Mouse (Mus musculus) embryonic facial prominence, embryonic 13.5 days (tissue): Measurements from ENCODE around the gene Msh4. TPM values are rescaled to one million over a fixed set of nuclear protein-coding genes. Genes with fewer than 3 reads are reported as not detected.
"Not testable (repeated sequence)": the region's sequence is repeated elsewhere in the genome, so short reads cannot be mapped to it uniquely, and the experiment has no call there.

Source experiments
- ATAC-seq: fragments of 200-750 bp; cut with Nextera tagmentation; 2 replicates; pipeline ENCODE4 v1.8.0; 2017; ENCODE audit warnings: low read depth; ENCODE audit not compliant: insufficient number of reproducible peaks, insufficient read depth, low FRiP score, low TSS enrichment
- H3K27ac ChIP-seq: fragments of 300-500 bp; sonication (generic); 2 replicates; pipeline ENCODE4 v1.5.1; 2015; ENCODE audit warnings: moderate library complexity, mild to moderate bottlenecking, inconsistent platforms
- H3K27me3 ChIP-seq: fragments of 300-500 bp; sonication (generic); 2 replicates; pipeline ENCODE4 v1.6.1; 2015; ENCODE audit warnings: mild to moderate bottlenecking, inconsistent platforms
- H3K36me3 ChIP-seq: fragments of 300-500 bp; sonication (generic); 2 replicates; pipeline ENCODE4 v1.6.1; 2015; ENCODE audit warnings: mild to moderate bottlenecking, inconsistent platforms
- H3K4me1 ChIP-seq: fragments of 300-500 bp; sonication (generic); 2 replicates; pipeline ENCODE4 v1.6.1; 2015; ENCODE audit warnings: inconsistent platforms
- H3K4me2 ChIP-seq: fragments of 300-500 bp; sonication (generic); 2 replicates; pipeline ENCODE4 v1.6.1; 2015; ENCODE audit warnings: moderate library complexity, mild to moderate bottlenecking, inconsistent platforms
- H3K4me3 ChIP-seq: fragments of 300-500 bp; sonication (generic); 2 replicates; pipeline ENCODE4 v1.5.1; 2015; ENCODE audit warnings: mild to moderate bottlenecking, inconsistent platforms
- H3K9ac ChIP-seq: fragments of 300-500 bp; sonication (generic); 2 replicates; pipeline ENCODE4 v1.6.1; 2015; ENCODE audit warnings: mild to moderate bottlenecking, inconsistent platforms
- H3K9me3 ChIP-seq: fragments of 300-500 bp; sonication (generic); 2 replicates; pipeline ENCODE4 v1.6.1; 2016; ENCODE audit warnings: inconsistent platforms
- WGBS: fragments of 180-500 bp; shearing (Covaris S2); methylation state at CpG from one replicate; pipeline ENCODE4 v1.1.7; 2015; ENCODE audit warnings: mixed read lengths; 5-methylcytosine and 5-hydroxymethylcytosine counted together
- polyA plus RNA-seq: library from polyadenylated mRNA; unstranded; fragments of >200 nt; fragmentation: Nextera tagmentation; extraction: Ambion mirVana; gene quantifications from 2 replicates; pipeline ENCODE4 v1.2.1, GENCODE M21; 2015

The Msh4 gene
- polyA plus RNA-seq, 1 experiment from 2014 or later = 0.18 TPM

DNA sequence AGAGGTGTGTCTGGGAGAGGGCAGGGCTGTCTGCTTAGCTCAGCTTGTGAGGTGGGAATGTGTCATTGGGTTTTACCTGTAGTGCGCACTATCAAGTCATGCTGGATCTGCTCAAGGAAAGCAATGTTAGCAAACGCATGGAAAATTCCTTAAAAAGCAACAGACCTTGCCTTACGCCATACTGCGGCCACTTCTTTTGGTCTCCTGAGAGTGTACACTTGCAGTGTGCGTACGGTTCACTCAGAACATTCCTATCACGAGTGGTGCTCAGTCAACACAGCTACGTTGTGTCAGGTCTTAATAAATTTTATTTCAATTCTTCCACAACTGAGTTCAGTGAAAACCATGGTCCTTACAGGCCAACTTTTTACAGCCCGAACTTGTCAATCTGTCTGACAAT lies 61.2 kb downstream of the Msh4 start:
- Histone ChIP-seq H3K4me2 (no peak overlapping the region), H3K9me3 (no peaks in the 10 kb centered on the region), H3K9ac (no peak overlapping the region), H3K27me3 (no peaks in the 10 kb centered on the region), H3K27ac (no peak overlapping the region), H3K36me3 (no peaks in the 10 kb centered on the region), H3K4me1 (peaks cover 4% of the 10 kb centered on the region), H3K4me3 (no peak overlapping the region)
- no peak for ATAC-seq
- WGBS = 94% methylated on average over 9 of the region's 9 CpGs

DNA sequence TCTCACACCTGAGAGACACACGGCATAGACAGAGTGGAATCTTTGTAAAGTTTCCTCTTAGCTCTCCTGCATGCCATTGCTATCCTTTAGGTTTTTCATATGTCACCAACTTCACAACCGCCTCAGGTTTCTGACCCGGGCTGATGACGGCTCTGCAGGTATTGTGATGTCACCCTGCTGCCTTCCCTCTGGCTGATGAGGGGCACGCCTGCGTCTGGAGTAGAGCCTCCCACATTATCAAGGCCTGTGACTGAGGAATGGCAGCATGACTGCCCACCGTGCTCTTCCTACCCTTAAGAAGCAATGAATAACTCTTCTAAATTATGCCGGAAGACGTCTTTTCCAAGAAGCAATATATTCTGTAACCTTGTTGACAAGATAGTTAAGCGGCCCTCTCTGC lies 61.9 kb downstream of the Msh4 start, which contains the start of gene Asb17:
Asb17 (plus strand) TSS at position 180 of the 400 bp plus-strand sequence.
- ATAC-seq = no peak
- 87% methylated on average over 10 of the region's 10 CpGs for WGBS
- H3K27ac ChIP-seq = no peak within 1 kb of the TSS
- H3K27me3 ChIP-seq = no peaks in the 10 kb centered on the region
- no peaks in the 10 kb centered on the region for H3K9me3 ChIP-seq
- no peaks in the 10 kb centered on the region for H3K36me3 ChIP-seq
- H3K4me3 ChIP-seq = no peak within 1 kb of the TSS
- H3K9ac ChIP-seq = no peak within 1 kb of the TSS
- no peak within 1 kb of the TSS for H3K4me2 ChIP-seq
- H3K4me1 ChIP-seq = no peaks in the 10 kb centered on the region

DNA sequence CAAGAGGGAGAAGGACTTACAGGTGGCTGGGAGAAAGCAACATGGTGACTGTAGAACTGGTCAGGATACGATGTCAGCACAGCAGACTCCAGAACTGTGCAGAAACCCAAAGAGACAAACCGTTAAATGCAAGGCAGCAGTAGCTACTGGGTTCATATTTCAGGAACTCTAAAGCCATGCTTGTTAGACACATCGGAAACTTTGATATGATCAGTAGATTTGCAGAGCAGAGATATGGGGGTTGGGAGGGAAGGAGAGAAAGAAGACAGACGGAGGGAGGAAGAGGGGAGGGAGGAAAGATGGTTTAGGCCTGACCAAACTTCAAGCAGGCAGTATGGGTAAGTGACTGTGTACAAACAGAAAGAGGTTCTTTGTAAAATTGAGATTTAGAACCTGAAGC lies 68.3 kb downstream of the Msh4 start:
- H3K4me1 ChIP-seq = peaks cover 7% of the 10 kb centered on the region; the same call in 1 of the 2 replicates
- no peaks in the 10 kb centered on the region for H3K27me3 ChIP-seq
- H3K4me3 ChIP-seq = no peak overlapping the region
- ATAC-seq = no peak
- H3K4me2 ChIP-seq = no peak overlapping the region
- H3K27ac ChIP-seq = no peak overlapping the region
- WGBS = 22% methylated on average over 4 of the region's 4 CpGs
- H3K9ac ChIP-seq = no peak overlapping the region
- no peaks in the 10 kb centered on the region for H3K9me3 ChIP-seq
- no peaks in the 10 kb centered on the region for H3K36me3 ChIP-seq

DNA sequence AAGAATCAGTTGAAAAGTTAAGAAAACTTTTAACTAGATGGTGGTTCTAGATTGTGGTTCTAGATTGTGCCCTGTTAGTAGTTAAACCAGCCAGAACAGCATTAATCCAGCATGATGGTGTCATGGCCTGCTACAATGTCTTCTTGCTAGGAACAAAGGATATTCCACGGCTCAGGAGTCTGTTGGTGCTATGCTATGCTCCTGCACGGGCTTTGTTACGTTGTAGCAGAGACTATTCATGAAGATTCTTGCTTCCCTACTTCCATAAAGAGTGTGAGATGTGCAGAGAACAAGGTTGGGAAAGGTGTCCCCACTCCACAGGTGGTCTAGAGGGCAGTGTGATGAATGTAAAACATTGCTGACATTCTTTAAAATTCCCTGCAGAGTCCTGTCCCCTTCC lies 69.6 kb downstream of the Msh4 start:
- no peak overlapping the region for H3K27ac ChIP-seq
- WGBS = 81% methylated on average over 3 of the region's 3 CpGs
- no peaks in the 10 kb centered on the region for H3K9me3 ChIP-seq
- no peak overlapping the region for H3K9ac ChIP-seq
- no peaks in the 10 kb centered on the region for H3K36me3 ChIP-seq
- no peak for ATAC-seq
- no peak overlapping the region for H3K4me3 ChIP-seq
- H3K4me1 ChIP-seq = peaks cover 7% of the 10 kb centered on the region; the same call in 1 of the 2 replicates
- no peak overlapping the region for H3K4me2 ChIP-seq
- no peaks in the 10 kb centered on the region for H3K27me3 ChIP-seq

DNA sequence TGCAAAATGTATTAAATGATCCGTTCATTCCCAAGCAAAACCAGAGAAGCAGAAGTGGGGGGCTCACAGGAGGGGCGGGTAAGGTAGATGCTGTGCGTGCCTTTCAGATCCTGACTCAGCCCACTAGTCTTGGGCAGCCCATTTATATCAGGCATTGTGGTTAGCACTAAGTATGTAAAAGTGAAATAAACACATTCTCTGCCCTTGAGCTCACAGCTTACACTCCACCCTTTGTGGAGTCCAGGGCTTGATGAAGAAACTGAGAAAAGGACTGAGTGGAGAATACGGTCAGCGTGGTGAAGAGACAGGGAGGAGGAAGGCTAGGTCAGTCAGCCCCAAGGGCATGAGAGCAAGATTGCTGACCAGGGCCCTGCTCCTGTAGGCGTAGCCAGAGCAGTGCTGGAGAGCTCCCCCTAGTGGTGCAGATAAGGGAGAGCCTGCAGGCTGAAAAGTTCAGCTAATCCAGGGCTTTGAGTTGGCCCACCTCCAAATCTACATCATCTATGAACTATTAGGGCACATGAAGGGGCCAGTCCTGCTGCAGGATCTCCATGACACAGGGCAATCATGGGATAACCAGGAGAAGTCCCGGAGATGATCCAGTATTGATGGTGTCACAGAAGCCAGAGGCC lies 70.4 kb downstream of the Msh4 start:
- no peak overlapping the region for H3K4me2 ChIP-seq
- H3K9me3 ChIP-seq = no peaks in the 10 kb centered on the region
- no peak overlapping the region for H3K4me3 ChIP-seq
- no peak for ATAC-seq
- H3K27me3 ChIP-seq = no peaks in the 10 kb centered on the region
- peaks cover 7% of the 10 kb centered on the region; the same call in 1 of the 2 replicates for H3K4me1 ChIP-seq
- H3K36me3 ChIP-seq = no peaks in the 10 kb centered on the region
- H3K9ac ChIP-seq = no peak overlapping the region
- no peak overlapping the region for H3K27ac ChIP-seq
- 63% methylated on average over 7 of the region's 7 CpGs for WGBS

DNA sequence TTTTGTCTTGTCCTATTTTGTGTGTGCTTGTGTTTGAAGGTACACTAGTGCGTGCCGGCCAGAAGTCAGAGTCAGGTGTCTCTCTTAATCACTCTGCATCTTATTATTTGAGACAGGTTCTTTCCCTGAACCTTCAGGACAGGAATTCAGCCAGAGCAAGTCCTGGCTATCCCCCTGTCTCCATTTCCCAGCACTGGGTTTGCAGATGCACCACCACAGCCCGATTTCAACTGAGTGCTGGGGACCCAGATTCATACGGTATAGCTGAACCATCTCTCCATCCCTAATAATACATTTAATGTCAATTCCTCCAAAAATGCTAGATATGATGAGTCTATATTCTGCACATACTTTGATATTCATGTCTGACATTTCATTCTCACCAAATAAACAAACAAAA lies 71.9 kb downstream of the Msh4 start:
- no peaks in the 10 kb centered on the region for H3K9me3 ChIP-seq
- WGBS = 86% methylated on average over 4 of the region's 4 CpGs
- no peaks in the 10 kb centered on the region for H3K27me3 ChIP-seq
- no peak overlapping the region for H3K27ac ChIP-seq
- H3K4me1 ChIP-seq = peaks cover 7% of the 10 kb centered on the region; the same call in 1 of the 2 replicates
- no peak overlapping the region for H3K4me2 ChIP-seq
- ATAC-seq = no peak
- H3K9ac ChIP-seq = no peak overlapping the region
- no peaks in the 10 kb centered on the region for H3K36me3 ChIP-seq
- no peak overlapping the region for H3K4me3 ChIP-seq

DNA sequence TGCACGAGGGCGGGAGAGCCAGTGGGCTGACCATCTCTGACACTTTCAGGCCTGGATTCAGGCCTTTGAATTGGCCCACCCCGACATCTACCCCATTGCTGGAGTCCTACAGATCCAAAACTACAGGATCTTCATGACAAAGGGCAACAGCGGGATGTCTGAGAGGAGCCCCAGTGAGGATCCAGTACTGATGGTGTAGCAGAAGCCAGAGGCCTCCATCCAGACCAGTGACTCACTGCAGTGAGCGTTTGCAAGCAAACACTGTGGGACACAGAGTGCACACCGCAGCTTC lies 73.3 kb downstream of the Msh4 start:
- ATAC-seq = no peak
- Histone ChIP-seq H3K36me3 (no peaks in the 10 kb centered on the region), H3K4me3 (no peak overlapping the region), H3K4me2 (no peak overlapping the region), H3K4me1 (0 out of 2 replicates have a peak, but pooled peaks cover 3% of the 10 kb centered on the region), H3K9ac (no peak overlapping the region), H3K9me3 (no peaks in the 10 kb centered on the region), H3K27me3 (no peaks in the 10 kb centered on the region), H3K27ac (no peak overlapping the region)
- WGBS = 48% methylated on average over 6 of the region's 6 CpGs

DNA sequence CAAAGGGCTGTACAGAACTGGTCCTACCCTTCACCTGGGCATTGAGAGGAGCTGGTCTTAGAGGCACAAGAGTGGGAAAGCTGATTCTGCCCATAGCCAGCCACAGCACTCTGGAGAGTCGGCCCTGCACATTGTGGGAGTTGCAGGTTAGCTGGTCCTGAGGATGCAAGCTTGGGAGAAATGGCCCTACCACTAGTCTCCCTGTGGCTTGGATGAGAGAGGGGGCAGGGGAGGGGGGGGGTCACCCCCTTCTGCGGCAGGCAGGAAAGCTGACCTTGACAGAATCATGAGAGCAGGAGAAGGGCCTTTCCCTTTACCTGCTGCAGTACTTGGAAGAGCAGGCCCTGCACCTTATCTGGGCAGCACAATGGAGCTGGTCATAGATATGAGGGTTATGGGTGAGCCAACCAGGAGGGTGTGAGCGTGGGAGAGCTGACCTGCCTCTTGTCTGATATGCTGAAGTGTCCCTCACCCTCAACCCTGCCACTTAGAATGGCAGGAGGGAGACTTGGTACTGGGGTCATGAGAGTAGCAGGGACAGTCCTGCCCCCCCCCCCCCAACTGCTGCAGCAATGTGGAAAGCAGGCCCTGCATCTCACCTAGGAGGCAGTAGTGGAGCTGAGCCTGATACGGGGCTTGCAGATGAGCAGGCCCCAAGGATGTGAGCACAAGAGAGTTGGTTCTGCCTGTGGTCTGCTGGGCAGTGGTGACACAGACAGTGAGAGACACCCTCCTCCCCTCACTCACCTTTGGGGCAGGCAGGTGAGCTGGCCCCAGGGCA lies 73.9 kb downstream of the Msh4 start:
- Histone ChIP-seq H3K9me3 (no peaks in the 10 kb centered on the region), H3K4me2 (no peak overlapping the region), H3K9ac (no peak overlapping the region), H3K27ac (no peak overlapping the region), H3K4me3 (no peak overlapping the region), H3K4me1 (no peaks in the 10 kb centered on the region), H3K36me3 (no peaks in the 10 kb centered on the region), H3K27me3 (no peaks in the 10 kb centered on the region)
- ATAC-seq = 0 out of 2 replicates have a peak, but pooled peaks have one; percentile 56
- 79% methylated on average over 4 of the region's 4 CpGs for WGBS

DNA sequence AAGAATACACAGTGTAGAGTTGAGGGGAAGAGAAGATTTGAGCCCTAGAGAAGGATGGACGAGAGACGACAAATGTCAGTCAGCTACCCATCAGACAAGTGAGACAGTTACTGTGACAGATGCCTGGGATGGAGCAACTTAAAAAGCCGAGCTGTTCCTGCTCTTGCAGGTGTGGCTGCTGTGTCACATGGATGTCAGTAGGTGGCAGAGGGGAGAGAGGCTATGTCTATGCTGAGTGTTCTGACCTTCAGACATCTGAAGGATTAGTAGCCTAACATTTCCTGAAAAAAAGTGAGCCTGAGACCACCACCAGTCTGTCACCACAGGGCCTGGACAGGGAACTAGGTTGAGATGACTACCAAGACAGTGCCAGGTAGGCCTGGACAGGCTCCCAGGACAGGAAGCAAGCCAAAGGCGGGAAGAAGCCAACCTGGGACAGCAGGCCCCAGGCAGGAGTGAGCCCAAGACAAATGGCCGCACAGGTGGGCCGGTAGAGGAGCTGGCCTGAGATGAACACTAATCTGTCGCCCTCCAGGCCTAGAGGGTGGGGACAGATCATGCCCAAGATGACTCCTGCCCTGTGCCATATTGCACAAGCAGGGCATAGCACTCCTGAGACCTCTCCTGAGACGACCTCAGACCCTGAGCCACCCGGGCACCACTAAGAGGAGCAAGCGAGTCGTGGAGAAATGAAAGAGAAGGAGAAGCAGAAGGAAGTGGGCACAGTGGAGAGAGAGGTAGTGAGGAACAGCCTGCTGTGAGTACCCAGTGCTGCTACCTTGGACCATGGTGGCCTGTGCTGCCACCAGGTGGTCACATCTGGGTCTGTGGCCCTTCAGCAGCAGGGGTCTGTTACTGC lies 74.7 kb downstream of the Msh4 start:
- ATAC-seq = 0 out of 2 replicates have a peak, but pooled peaks have one; percentile 16

DNA sequence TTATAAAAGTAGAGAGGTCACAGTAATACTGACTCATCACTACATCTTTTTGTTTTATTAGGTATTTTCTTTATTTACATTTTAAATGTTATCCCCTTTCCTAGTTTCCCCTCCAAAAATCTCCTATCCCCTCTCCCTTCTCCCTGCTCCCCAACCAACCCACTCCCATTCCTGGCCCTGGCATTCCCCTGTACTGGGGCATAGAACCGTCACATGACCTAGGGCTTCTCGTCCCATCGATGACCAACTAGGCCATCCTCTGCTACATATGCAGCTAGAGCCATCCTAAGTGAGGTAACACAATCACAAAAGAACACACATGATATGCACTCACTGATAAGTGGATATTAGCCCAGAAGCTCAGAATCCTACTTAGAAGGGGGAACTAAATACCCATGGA lies 76.2 kb downstream of the Msh4 start:
- ATAC-seq, H3K4me3 ChIP-seq, H3K36me3 ChIP-seq, H3K9me3 ChIP-seq, H3K9ac ChIP-seq, H3K4me1 ChIP-seq, H3K27ac ChIP-seq, H3K27me3 ChIP-seq, H3K4me2 ChIP-seq: not testable (repeated sequence)
- WGBS = 91% methylated on average over 3 of the region's 3 CpGs

More for the DNA sequence above, 74.7 kb downstream of the Msh4 start:
- Histone ChIP-seq H3K36me3 (no peaks in the 10 kb centered on the region), H3K4me1 (no peaks in the 10 kb centered on the region), H3K27me3 (no peaks in the 10 kb centered on the region), H3K9ac (no peak overlapping the region), H3K27ac (no peak overlapping the region), H3K4me3 (no peak overlapping the region), H3K9me3 (no peaks in the 10 kb centered on the region), H3K4me2 (no peak overlapping the region)
- WGBS = 70% methylated on average over 11 of the region's 11 CpGs

DNA sequence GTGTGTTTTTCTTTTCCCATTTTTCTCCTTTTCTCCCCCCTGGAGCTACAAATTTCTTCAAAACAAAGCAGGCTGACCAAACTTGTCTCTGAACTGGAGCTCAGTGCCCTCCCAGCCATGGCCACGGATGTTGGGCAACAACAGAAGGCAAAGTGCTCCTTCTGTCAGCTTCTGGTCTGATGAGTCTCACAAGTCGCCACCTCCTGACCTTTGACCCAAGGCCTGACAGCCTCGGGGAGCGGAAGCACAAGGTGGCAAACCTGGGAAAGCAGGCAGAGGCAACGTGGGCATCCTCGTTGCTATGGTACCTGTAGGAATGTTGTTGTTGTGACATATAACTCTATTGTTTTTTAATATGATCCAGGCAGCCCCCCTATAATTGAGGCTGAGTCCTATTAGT lies 79.3 kb downstream of the Msh4 start:
- ATAC-seq = no peak
- Histone ChIP-seq H3K36me3 (no peaks in the 10 kb centered on the region), H3K27ac (no peak overlapping the region), H3K27me3 (no peaks in the 10 kb centered on the region), H3K4me3 (no peak overlapping the region), H3K9ac (no peak overlapping the region), H3K4me1 (peaks cover 11% of the 10 kb centered on the region), H3K9me3 (no peaks in the 10 kb centered on the region), H3K4me2 (no peak overlapping the region)
- WGBS = 16% methylated on average over 6 of the region's 6 CpGs
